Mouse (Mus musculus) embryo, embryonic 10.5 days (tissue): Measurements from ENCODE around the gene Olfr279.
"Not testable (repeated sequence)": the region's sequence is repeated elsewhere in the genome, so short reads cannot be mapped to it uniquely, and the experiment has no call there.

ENCODE experiments used
- DNase-seq: peaks from one replicate; pipeline ENCODE4 v3.0.0-alpha.2; 2015; ENCODE audit warnings: low spot score

Gene Olfr279

DNA sequence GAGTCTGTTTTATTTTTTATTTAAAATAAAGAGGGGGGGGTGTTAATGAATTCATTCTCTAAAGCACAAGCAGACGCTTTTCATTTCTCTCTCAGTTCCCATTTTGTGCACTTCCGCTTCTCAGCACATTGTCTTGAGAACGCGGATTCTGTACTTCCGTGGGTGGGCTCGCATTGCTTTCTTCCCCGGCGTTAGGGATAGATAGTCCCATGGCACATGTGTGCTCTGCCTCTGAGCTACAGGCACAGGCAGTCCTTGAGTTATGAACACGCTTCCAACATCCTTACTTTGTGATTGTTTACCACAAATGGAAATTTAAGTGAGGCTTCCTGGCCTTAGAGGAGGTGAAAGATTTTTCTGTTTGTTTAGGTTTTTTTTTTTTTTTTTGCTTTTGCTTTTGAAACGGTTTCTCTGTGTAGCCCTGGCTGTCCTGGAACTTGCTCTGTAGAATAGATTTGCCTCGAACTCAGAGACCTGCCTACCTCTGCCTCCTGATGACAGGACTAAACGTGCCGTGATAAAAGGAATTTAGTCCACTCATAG lies 19.3 kb downstream of the Olfr279 start:
- DNase-seq: no peak

DNA sequence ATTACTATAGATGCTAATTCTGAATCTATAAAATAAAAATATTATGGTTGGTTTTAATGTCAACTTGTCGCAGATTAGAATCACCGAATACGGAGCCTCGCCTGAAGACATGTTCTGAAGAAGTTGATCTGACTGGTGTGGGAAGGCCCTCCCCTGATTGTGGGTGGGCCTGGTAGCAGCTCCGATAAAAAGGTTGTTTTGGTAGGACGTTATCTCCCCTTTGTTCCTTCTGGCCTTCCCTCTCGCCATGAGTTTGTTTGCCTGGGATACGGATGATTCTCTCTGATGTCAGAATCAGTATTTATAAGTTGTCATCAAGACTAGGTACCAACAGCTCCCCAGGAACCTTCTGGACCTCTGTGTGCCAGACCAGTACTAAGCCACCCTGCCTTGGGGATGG lies 20.0 kb downstream of the Olfr279 start:
- DNase-seq: no peak

DNA sequence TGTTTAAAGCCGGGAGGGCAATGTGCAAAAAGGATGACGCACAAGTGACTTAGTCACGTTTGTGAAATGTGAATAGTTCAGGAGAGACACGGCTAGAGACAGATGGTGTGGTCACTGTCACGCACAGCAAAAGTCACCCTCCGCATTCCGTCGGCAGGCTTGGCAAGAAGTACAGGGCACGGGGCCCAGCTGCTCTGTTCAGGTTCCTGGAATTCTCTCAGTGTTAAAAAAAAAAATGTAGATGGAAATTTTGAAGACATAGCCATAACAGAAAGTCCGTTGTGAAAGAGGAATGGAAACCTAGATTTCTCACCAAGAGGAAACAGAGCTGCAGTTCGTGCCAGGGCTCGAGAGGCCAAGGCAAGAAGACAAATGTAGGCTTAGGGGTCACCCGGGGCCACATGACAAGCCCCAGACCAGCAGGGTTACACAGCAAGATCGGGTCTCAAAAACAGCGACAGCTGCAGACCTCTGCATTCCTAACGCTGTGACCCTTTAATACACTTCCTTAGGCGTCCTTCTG lies 20.7 kb downstream of the Olfr279 start:
- peak; percentile 23 for DNase-seq

DNA sequence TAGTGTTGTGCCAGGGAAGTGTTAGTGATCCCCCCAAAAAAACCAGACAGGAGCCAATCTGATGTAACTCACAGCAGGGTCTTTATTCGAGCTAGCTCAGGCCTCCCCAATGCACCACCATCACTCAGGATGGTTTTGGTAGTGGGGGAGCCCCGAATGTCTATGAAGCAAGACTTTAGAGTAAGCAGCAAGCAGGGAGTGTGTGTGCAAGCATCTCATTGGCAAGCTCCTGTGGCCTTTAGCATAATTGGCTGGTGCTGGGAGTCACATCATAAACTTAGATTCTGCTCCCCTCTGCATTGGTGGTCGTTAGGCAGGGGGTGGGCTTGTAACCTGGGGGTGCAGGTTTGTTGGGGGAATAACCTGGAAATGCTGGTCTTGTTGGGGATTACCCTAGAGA lies 21.5 kb downstream of the Olfr279 start:
- DNase-seq: not testable (repeated sequence)

DNA sequence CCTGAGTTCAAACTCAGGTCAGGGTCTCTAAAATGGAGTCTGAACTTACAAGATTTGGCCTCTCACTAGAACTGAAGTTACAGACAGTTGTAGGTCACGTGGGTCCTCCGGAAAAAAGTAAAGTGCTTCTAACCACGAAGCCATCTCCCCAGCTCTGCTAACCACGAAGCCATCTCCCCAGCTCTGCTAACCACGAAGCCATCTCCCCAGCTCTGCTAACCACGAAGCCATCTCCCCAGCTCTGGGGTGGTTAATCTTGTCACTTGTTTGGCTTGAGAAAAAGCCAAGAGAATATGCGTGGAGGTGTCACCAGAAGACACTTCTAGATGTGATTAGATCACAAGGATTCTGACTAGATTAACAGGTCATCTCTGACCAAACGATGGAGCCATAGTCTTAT lies 21.9 kb downstream of the Olfr279 start:
- no peak for DNase-seq

DNA sequence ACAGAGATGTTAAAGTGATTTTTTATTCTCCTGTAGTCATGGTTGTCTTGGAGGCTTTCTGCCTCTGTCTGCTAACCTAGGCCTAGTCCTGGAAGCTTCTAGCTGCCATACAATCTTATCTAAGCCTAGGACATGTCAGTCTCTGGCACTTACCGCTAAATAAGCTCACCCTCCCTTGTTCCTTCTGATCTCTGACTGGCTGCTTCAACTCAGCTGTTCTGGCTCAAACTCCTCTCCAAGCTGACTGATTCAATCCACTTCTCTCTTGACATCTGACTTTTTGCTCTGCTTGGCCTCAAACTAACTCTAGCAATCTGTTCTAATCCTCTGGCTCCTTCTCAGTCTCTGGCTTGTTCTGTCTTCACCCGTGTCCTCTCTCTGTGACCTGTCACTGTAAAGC lies 22.6 kb downstream of the Olfr279 start:
- not testable (repeated sequence) for DNase-seq

DNA sequence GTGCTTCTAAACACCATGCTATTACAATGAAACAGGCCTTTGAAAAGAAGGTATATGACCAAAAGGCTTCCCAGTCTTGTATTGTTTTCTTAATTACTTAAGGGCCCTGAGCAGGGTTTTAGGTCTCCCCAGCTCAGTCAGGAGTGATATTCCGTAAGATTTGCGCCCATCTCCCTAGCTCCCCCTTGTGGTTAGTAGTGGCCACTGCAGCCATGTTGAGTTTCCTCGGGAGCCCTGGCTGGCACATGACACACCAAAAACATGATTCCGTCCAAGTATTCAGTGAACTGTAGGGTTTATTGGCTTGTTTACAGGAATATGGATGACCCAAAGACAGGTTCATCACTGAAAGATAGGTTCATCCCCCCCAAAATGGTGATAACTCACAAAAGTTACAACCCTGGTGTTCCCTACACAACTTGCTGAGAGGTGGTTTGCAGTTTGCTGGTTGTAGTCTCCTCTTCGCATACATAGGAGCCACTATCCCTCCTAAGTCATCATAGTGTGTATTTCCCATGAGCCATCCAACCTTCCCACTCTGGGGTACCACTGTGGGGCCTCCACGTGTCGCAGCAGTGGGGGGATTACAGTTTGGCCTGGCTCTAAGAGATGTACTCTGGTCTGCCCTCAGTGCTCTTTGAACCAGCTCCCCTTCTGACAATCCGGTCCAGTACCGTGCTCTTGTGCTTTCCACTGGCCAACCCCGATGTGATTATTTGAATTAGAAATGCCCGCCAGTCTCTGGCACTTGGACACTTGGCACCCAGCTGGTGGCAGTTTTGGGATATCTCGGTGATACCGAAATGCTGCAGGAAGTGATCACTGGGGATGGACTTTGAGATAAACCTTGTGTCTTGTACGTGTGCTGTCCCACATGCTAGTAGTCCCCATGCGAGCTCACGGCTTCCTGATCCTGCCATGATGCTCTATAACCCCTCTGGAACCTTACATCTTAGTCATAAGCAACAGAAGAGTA lies 25.5 kb downstream of the Olfr279 start:
- DNase-seq: peak; percentile 78

DNA sequence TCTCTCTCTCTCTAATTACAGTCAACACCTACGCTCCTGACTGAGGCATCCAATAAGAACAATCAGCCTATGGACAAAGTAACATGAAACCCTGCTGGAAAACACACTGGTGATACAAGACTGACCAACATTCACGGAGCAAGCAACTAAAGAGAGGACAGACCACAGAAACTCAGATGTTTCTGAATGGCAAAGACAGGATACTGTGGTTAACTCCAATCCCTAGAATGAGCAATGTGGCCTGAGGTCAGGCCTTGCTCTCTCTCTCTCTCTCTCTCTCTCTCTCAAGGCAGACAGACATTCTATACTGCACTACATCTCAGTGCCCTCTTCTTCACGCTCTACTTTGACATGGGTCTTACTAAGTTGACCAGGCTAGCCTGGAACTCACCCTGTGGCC lies 29.0 kb downstream of the Olfr279 start:
- no peak for DNase-seq

DNA sequence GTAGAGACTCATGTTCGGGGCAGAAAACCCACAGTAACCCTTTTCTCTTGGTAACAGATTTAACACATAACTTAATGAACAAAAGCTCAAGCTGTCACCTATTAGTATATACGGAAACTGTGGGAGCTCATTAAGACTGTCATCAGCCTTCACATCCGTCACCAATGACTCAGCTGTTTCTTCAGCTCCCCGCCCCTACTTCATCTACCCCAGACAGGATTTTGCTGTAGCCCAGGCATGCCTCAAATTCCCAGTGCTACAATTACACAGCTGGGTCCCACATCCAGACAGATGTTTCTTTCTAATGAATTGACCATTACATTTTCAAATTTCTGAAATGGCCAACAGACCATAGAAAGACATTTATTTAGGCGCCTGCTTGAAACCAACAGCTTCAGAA lies 33.9 kb downstream of the Olfr279 start:
- DNase-seq: no peak

DNA sequence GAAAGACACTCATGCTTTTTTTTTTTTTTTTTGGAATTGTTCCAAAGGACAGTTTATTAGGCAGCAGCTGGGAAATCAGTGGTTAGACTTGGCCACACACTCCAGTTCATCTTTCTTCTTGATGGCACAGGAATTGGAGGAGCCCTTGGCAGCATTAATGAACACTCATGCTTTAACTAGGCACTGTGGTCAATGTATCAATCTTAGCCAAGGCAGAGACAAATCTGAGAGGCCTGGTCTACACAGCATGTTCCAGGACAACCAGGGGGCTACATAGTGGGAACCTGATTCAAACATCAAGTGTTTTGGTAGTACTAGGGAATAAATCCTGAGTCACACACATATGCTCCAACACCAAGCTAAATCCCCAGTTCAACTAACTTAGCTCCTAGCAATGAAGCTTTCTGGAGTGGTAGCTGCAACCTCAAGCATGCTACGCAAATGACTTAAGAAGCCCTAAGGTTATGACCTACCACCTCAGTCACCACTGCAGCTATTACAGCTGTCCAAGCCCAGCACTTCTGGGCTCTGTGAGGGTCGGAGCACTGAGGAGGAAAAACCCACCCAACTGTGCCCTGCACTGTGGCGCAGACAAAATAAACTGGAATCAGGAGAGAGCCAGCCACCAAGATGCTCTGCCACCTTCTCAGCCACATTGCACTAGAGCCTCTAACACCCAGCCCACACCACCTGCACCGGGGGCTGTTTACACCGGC lies 35.0 kb downstream of the Olfr279 start:
- DNase-seq: no peak

DNA sequence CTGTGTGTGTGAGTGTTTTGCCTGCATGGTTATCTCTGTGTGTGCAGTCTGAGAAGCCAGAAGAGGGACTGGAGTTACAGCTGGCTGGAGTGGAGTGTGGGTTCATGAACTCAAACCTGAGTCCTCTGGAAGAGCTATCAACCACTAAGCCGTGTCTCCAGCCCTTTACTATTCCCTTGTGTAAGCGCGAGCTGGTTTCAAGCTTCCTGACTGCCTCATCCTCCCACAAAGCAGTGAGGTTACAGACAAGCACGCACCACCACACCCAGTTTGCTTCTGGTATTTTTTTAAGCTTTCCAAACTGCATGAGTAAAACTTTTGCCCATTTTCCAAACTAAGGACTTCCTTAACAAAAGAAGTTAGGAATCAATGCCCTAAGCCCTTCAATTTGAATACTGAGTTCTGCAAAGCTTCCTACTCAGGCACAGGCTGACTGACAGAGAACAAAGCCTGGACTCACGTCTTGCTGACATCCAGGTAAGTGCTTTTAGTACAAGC lies 35.9 kb downstream of the Olfr279 start:
- no peak for DNase-seq

DNA sequence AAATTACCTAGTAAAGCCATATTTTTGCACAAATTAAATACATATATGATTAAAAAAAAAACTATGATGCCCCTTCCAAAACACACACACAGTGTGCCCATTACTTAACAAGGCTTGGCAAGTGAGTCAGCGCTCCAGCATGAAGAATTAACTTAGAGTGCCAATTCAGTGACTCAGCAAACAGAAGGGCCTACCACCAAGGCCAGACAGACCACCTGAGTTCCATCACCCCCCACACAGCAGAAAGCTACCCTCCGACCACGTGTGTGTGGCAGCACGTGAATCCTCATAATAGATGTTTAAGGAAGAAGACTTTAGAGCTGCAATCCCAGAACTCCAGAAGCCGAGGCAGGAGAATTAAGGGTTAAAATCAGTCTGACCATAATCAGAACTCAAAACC lies 40.1 kb downstream of the Olfr279 start:
- peak; percentile 19 for DNase-seq

DNA sequence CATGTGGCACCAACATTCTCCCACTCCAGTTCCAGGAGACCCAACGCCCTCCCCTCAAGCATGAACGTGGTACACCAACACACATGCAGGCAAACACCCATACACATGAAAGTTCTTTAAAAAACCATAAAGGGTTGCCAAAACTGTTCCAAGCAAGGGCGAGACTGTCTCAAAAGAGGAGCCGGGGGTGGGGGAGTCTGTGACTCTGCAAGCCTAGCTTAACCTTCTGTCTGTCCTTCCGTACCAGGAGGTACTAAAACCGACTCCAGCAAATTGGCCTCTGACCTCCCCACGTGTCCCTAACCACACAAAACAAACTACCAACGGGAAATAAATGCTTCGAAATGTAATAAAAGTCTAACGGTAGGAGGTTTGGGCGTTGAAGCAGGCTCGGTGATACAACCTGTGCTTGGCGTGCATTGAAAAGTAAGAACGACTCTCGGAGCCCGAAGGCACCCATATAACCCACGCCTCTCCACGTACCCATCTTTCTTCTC lies 40.9 kb downstream of the Olfr279 start:
- peak; percentile 40 for DNase-seq

DNA sequence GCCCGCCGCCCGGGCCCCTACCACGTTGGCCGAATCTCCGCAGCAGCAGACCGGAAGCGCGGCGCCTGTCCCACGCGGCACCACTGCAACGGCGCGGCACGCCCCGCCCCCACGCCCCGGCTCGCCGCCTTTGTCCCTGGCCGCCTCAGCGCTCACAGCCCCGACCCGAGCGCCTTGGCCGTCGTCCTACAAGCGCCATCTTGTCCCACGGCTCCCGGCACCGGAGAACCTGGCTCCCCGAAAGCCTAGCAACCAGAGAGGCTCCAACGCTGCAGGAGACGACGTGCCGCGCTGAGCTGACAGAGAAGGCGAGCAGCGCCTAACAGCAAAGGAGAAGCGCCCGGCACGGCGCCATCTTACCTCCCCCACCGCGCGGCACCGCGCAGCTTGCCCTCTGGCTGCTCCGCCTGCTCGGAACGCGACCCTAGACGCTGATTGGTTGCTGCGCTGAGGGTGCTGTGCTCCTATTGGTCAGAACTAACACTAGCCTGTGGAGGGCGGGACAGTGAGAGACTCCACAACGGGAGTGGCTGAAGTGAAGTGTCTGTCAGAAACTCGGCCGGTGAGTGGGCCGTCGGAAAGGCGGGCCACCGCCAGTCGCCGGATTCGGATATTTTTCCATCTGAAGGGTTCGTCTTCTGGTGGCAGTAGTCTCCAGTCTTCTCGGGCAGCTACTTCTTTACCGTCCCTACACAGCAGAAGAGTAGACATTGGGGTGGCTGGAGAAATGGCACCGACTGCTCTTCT lies 41.9 kb downstream of the Olfr279 start, which contains the start of gene Kansl2:
Kansl2 (minus strand) TSS at position 384 of the 747 bp plus-strand sequence.
- peak; percentile 99 for DNase-seq

DNA sequence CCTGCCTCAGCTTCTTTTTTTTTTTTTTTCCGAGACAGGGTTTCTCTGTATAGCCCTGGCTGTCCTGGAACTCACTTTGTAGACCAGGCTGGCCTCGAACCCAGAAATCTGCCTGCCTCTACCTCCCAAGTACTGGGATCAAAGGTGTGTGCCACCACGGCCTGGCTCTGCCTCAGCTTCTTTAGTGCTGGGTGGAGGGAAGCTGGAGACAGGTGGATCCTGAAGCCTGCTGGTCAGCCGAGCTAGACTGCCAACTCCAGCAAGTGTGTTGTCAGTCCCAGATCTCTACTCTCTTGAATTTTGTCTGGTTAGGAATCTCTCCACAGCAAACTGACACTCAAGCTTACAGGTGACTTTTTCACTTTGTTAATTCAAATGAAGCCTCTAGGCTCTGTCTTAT lies 43.7 kb downstream of the Olfr279 start:
- DNase-seq: no peak

DNA sequence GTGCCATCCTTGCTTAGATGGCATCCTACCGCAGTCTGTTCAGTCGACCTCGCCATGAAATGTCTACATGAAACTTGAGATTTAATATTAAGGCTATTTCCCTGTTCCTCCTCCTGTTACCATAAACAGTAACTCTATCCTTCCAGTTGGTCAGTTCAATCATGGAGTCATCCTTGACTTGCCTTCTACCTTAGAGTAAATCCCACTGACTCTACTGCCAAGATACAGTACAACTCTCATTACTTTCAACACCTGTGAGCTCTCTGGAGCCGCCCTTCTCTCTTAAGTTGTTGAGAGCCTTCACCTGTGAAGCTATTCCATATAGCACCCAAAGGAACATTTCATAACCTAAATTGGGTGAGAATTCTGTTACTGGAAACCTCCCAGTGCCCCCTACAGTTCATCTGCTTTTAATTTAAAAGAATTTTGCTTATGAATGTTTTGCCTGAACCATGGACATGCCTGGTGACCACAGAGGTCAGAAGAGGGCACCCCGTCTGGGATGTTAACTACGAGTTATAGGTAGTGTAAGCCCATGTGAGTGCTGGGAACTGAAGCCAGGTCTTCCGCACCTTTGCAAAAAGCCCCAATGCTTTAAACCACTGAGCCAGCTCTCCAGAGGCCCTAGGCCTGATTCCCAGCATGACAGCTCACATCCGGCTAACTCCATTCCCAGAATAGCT lies 44.8 kb downstream of the Olfr279 start:
- DNase-seq: no peak

DNA sequence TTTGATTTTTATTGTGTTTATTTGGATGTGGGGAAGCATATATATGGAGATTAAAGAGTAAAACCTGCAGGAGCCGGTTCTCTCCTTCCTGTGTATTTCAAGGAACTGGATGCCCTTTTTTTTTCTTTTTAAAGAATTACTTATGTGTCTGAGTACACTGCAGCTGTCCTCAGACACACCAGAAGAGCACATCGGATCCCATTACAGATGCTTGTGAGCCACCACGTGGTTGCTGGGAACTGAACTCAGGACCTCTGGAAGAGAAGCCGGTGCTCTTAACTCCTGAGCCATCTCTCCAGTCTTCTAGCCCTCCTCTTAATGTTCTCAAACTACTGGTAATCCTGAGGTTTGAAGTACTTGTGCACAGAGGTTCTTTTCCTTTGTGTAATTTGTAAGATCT lies 45.7 kb downstream of the Olfr279 start:
- DNase-seq: no peak

DNA sequence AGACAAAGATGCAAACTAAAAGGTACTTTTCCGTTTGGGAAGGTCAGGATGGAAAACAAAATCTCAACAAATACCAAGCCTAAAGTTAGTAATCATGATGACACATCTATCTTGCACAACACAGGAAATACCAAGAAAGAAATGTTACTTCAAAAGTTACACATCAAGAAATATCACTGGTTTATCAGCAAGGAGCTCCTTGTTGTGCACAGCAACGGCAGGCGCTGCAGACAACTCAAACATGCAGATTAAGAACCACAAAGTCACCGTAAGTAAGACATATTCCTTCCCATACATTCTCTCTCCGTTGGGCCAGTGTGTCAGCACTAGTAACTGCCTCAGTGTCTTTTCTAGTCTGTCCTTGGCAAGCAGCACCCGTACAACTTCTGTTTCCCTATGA lies 48.9 kb downstream of the Olfr279 start:
- no peak for DNase-seq

DNA sequence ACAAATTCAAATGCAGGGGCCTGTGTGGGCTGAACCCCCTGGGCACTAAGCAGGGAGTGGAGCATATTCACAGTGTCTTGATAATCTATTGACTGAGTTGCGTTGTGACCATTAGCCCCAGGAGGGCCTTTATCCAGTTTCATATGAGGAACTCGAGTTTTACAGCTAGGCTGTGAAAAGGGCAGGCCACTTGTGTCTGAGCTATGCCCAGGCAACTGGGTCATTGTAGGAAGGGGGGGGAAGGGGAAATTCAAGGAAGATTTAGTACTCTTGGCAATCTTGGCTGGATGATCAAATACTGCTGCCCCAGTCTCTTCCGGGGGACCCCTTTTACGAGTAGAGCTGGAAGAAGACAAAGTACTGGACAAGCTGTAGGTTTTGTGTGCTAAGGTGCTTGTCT lies 51.1 kb downstream of the Olfr279 start:
- DNase-seq: no peak

DNA sequence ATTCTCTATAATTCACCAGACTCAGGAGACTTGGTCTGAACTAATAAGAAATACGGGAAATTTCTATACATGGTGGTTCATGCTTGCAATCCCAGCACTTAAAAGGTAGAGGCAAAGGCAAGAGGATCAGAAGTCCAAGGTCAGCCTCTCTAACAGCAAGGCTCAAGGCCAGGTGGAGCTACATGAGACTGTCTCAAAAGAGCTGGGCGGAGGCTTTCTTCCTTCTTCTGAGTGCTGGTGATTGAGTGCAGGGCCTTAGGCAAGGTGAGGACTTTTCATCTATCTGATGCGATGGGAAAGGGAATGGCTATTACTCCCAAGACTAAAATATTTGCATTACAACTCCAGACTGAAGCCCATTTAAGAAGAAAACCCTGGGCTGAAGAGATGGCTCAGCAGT lies 52.9 kb downstream of the Olfr279 start:
- DNase-seq: no peak

DNA sequence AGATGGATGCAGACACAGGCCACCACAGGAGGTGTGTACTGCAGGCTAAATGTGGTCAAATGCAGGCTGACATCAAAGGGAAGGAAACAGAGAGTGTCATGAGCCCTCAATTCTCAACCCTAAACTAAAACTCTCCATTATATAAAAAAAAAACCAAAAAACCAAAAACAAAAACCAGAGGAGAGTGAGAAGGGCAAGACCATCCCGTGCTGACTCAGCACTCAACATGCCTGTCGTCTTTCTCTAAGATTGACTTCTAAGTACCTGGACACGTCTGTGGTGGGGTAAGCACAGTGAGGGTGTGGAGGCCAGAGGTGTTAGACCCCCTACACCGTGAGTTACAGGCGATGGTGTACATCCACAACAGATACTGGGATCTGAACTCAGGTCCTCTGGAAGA lies 54.6 kb downstream of the Olfr279 start:
- DNase-seq: no peak
